Mouse (Mus musculus): ENCODE results near the gene Lelp1. TPM values are rescaled to one million over a fixed set of nuclear protein-coding genes. Genes with fewer than 3 reads are reported as not detected.

Gene Lelp1
- polyA plus RNA-seq (2015; fragmentation: Illumina TruSeq; extraction: RNeasy Lipid Tissue Mini Kit (QIAGEN cat#74804); ENCODE audit: insufficient read depth, low replicate concordance), result not detected

GRCm38 (mm10) chr3:92142644-92143043 lies at the start of gene Lelp1:
TSS of gene Lelp1 (minus strand) at chr3:92142744.

GRCm38 (mm10) chr3:92123847-92124246 lies 18.7 kb downstream of the Lelp1 start, which contains the start of gene Prr9:
TSS of gene Prr9 (minus strand) at chr3:92123947.

Other genes starting within 250 kb of the Lelp1 start
- gene Pglyrp3, start 128.2 kb downstream of the Lelp1 start, polyA plus RNA-seq (2015; fragmentation: Illumina TruSeq; extraction: RNeasy Lipid Tissue Mini Kit (QIAGEN cat#74804); ENCODE audit: insufficient read depth, low replicate concordance), result not detected
- not detected for gene Lor, start 59.6 kb downstream of the Lelp1 start, polyA plus RNA-seq (2015; fragmentation: Illumina TruSeq; extraction: RNeasy Lipid Tissue Mini Kit (QIAGEN cat#74804); ENCODE audit: insufficient read depth, low replicate concordance)
- not detected for gene Prr9, start 18.8 kb downstream of the Lelp1 start, polyA plus RNA-seq (2015; fragmentation: Illumina TruSeq; extraction: RNeasy Lipid Tissue Mini Kit (QIAGEN cat#74804); ENCODE audit: insufficient read depth, low replicate concordance)
- not detected for gene Sprr2a1, start 73.1 kb upstream of the Lelp1 start, polyA plus RNA-seq (2015; fragmentation: Illumina TruSeq; extraction: RNeasy Lipid Tissue Mini Kit (QIAGEN cat#74804); ENCODE audit: insufficient read depth, low replicate concordance)
- gene Sprr2a2, start 73.2 kb upstream of the Lelp1 start, polyA plus RNA-seq (2015; fragmentation: Illumina TruSeq; extraction: RNeasy Lipid Tissue Mini Kit (QIAGEN cat#74804); ENCODE audit: insufficient read depth, low replicate concordance), result not detected
- not detected for gene Sprr2a3, start 142.7 kb upstream of the Lelp1 start, polyA plus RNA-seq (2015; fragmentation: Illumina TruSeq; extraction: RNeasy Lipid Tissue Mini Kit (QIAGEN cat#74804); ENCODE audit: insufficient read depth, low replicate concordance)
- gene Sprr2b, start 173.9 kb upstream of the Lelp1 start, polyA plus RNA-seq (2015; fragmentation: Illumina TruSeq; extraction: RNeasy Lipid Tissue Mini Kit (QIAGEN cat#74804); ENCODE audit: insufficient read depth, low replicate concordance), result not detected
- gene Sprr2d, start 196.4 kb upstream of the Lelp1 start, polyA plus RNA-seq (2015; fragmentation: Illumina TruSeq; extraction: RNeasy Lipid Tissue Mini Kit (QIAGEN cat#74804); ENCODE audit: insufficient read depth, low replicate concordance), result not detected
- gene Sprr2e, start 209.4 kb upstream of the Lelp1 start, polyA plus RNA-seq (2015; fragmentation: Illumina TruSeq; extraction: RNeasy Lipid Tissue Mini Kit (QIAGEN cat#74804); ENCODE audit: insufficient read depth, low replicate concordance), result not detected
- gene Sprr2f, start 222.4 kb upstream of the Lelp1 start, polyA plus RNA-seq (2015; fragmentation: Illumina TruSeq; extraction: RNeasy Lipid Tissue Mini Kit (QIAGEN cat#74804); ENCODE audit: insufficient read depth, low replicate concordance), result not detected
- gene Sprr2h, start 242.9 kb upstream of the Lelp1 start, polyA plus RNA-seq (2015; fragmentation: Illumina TruSeq; extraction: RNeasy Lipid Tissue Mini Kit (QIAGEN cat#74804); ENCODE audit: insufficient read depth, low replicate concordance), result not detected